In genomic region chr13:104988811-104989258, GRCm38 (mm10) we compare ENCODE assay signal across 19 mouse cellular contexts.
DNase-seq lines count a peak whose midpoint lies in the region; ATAC-seq and TF ChIP-seq lines count a peak whose summit lies in the region.
"Had no signal": no experiment of that assay in that cellular context is flagged by ENCODE, and none has a peak within 500 bp of the region (broad histone marks: within the 10 kb centered on the region; RNA-seq: fewer than 3 reads in every experiment).

No protein-coding gene starts in this region.

- no peak for TF ChIP-seq EP300 in CH12.LX (IDR thresholded peaks at IDR 0.05; ENCODE audit: low read length)
- no peak for TF ChIP-seq EP300 in heart, adult 2 months (IDR thresholded peaks at IDR 0.05; ENCODE audit: insufficient read depth, low read depth, low read length)

- DNase-seq in kidney, adult 11 months = no peak
- DNase-seq in CH12.LX (ENCODE audit: extremely low read depth) = no peak
- peak; percentile 54 for DNase-seq in NIH3T3 (ENCODE audit: low read depth)
- no peak for DNase-seq in heart, adult 2 months
- DNase-seq in ovary, postnatal 14 days (ENCODE audit: low spot score) = no peak
- DNase-seq: adrenal gland, postnatal 10 days; kidney, postnatal 10 days; layer of hippocampus, adult 9-11 months; right cerebral cortex, postnatal 14 days had no signal

- H3K4me1 ChIP-seq in kidney, embryonic 15.5 days = 0 out of 2 replicates have a peak, but pooled peaks cover 9% of the 10 kb centered on the region
- no peaks in the 10 kb centered on the region for H3K4me1 ChIP-seq in CH12.LX (ENCODE audit: control insufficient read depth in 1 of 2, insufficient read depth in 2 of 2)
- peaks cover 3% of the 10 kb centered on the region; the same call in 1 of the 2 replicates for H3K4me1 ChIP-seq in embryonic fibroblast, embryonic 13.5 days (ENCODE audit: control insufficient read depth, insufficient read depth, low read length)
- H3K4me1 ChIP-seq in heart, adult 2 months (ENCODE audit: control insufficient read depth, insufficient read depth, low read length) = no peaks in the 10 kb centered on the region
- H3K4me1 ChIP-seq: forebrain, embryonic 15.5 days; heart, embryonic 10.5 days; hindbrain, embryonic 12.5 days; liver, embryonic 15.5 days; midbrain, embryonic 13.5 days had no signal

- H3K79me2 ChIP-seq in CH12.LX (replicated peaks; ENCODE audit: control insufficient read depth, extremely low read depth, insufficient read depth, poor library complexity, severe bottlenecking) = no peaks in the 10 kb centered on the region
- no peaks in the 10 kb centered on the region for H3K79me2 ChIP-seq in heart, adult 2 months (replicated peaks; ENCODE audit: control insufficient read depth, insufficient read depth, low read length)

- dilution Hi-C loops in CH12.LX (cut with MboI; ENCODE audit: extremely low pct_ligation_motif_present, extremely low pct_unique_long_range_greater_than_20kb, low sequenced_read_pairs) = no loop called here

- H3K9me3 ChIP-seq in kidney, embryonic 15.5 days (replicated peaks) = no peaks in the 10 kb centered on the region
- no peaks in the 10 kb centered on the region for H3K9me3 ChIP-seq in CH12.LX (replicated peaks; ENCODE audit: low read length)
- H3K9me3 ChIP-seq: forebrain, embryonic 15.5 days; heart, embryonic 10.5 days; hindbrain, embryonic 12.5 days; liver, embryonic 15.5 days; midbrain, embryonic 13.5 days had no signal

- no peaks in the 10 kb centered on the region for H3K27me3 ChIP-seq in kidney, embryonic 15.5 days
- H3K27me3 ChIP-seq in CH12.LX (replicated peaks) = no peaks in the 10 kb centered on the region
- no peaks in the 10 kb centered on the region for H3K27me3 ChIP-seq in heart, adult 2 months (ENCODE audit: control insufficient read depth, insufficient read depth, low read length)
- H3K27me3 ChIP-seq: forebrain, embryonic 15.5 days; hindbrain, embryonic 12.5 days; liver, embryonic 15.5 days; midbrain, embryonic 13.5 days; Patski had no signal

- 0 out of 2 replicates have a peak, but pooled peaks have one; percentile 29 for ATAC-seq in kidney, embryonic 15.5 days (replicated peaks; ENCODE audit: low FRiP score)
- ATAC-seq: forebrain, embryonic 15.5 days; midbrain, embryonic 13.5 days; Patski had no signal

- no peak for TF ChIP-seq POLR2A in CH12.LX (IDR thresholded peaks at IDR 0.05; ENCODE audit: low read depth, low read length)
- no peak for TF ChIP-seq POLR2A in embryonic fibroblast, embryonic 13.5 days (IDR thresholded peaks at IDR 0.05; ENCODE audit: low read depth, low read length)
- no peak for TF ChIP-seq POLR2A in heart, adult 2 months (IDR thresholded peaks at IDR 0.05; ENCODE audit: insufficient read depth, low read depth, low read length)

- H3K27ac ChIP-seq in kidney, embryonic 15.5 days = peak overlapping the region; percentile 49; the same call in 1 of the 2 replicates
- no peak overlapping the region for H3K27ac ChIP-seq in CH12.LX (ENCODE audit: insufficient read depth, low read depth)
- peak overlapping the region; percentile 25; the same call in 1 of the 2 replicates for H3K27ac ChIP-seq in embryonic fibroblast, embryonic 13.5 days (ENCODE audit: insufficient read depth, low read length)
- H3K27ac ChIP-seq in heart, adult 2 months = no peak overlapping the region
- H3K27ac ChIP-seq: forebrain, embryonic 15.5 days; heart, embryonic 10.5 days; hindbrain, embryonic 12.5 days; liver, embryonic 15.5 days; macrophage; midbrain, embryonic 13.5 days had no signal

- 51% methylated on average over 7 of the region's 7 CpGs for WGBS in kidney, embryonic 15.5 days
- 52% methylated on average over 7 of the region's 7 CpGs for WGBS in heart, adult 2 months

- TF ChIP-seq CTCF in CH12.LX (conservative IDR thresholded peaks at IDR 0.05 in 1 of 2, IDR thresholded peaks at IDR 0.05 in 1 of 2; ENCODE audit: low read depth in 2 of 2, low read length in 2 of 2) = no peak
- TF ChIP-seq CTCF in embryonic fibroblast, embryonic 13.5 days (IDR thresholded peaks at IDR 0.05; ENCODE audit: borderline replicate concordance, insufficient read depth, low read length) = no peak
- TF ChIP-seq CTCF in heart, adult 2 months (IDR thresholded peaks at IDR 0.05) = no peak

- no peaks in the 10 kb centered on the region for H3K36me3 ChIP-seq in kidney, embryonic 15.5 days
- no peaks in the 10 kb centered on the region for H3K36me3 ChIP-seq in CH12.LX (replicated peaks in 1 of 2; ENCODE audit: control insufficient read depth in 1 of 2, insufficient read depth in 1 of 2, low read length in 1 of 2)
- no peaks in the 10 kb centered on the region for H3K36me3 ChIP-seq in heart, adult 2 months (ENCODE audit: control insufficient read depth, insufficient read depth, low read length)
- H3K36me3 ChIP-seq: forebrain, embryonic 15.5 days; heart, embryonic 10.5 days; hindbrain, embryonic 12.5 days; liver, embryonic 15.5 days; midbrain, embryonic 13.5 days had no signal

- in situ Hi-C loops in CH12.LX (cut with MboI; ENCODE audit: low pct_ligation_motif_present, low pct_unique_long_range_greater_than_20kb, low sequenced_read_pairs) = no loop called here

- no peak for TF ChIP-seq RAD21 in CH12.LX (IDR thresholded peaks at IDR 0.05; ENCODE audit: low read depth, low read length)

- no peak overlapping the region for H3K9ac ChIP-seq in kidney, embryonic 15.5 days
- H3K9ac ChIP-seq in CH12.LX (ENCODE audit: insufficient read depth, low read depth) = no peak overlapping the region
- H3K9ac ChIP-seq in heart, adult 2 months (ENCODE audit: low read depth, low read length) = no peak overlapping the region
- H3K9ac ChIP-seq: forebrain, embryonic 15.5 days; hindbrain, embryonic 12.5 days; liver, embryonic 15.5 days; midbrain, embryonic 13.5 days had no signal

- intact Hi-C loops in heart, adult 2 months (cut with DNase I) = no loop called here

- no peak overlapping the region for H3K4me3 ChIP-seq in kidney, embryonic 15.5 days (replicated peaks)
- no peak overlapping the region for H3K4me3 ChIP-seq in CH12.LX (replicated peaks in 1 of 3; ENCODE audit: low read depth in 2 of 3, low read length in 2 of 3, poor library complexity in 1 of 3)
- H3K4me3 ChIP-seq in embryonic fibroblast, embryonic 13.5 days (ENCODE audit: insufficient read depth, low read length) = no peak overlapping the region
- H3K4me3 ChIP-seq in heart, adult 2 months = no peak overlapping the region
- H3K4me3 ChIP-seq: forebrain, embryonic 15.5 days; heart, embryonic 10.5 days; hindbrain, embryonic 12.5 days; liver, embryonic 15.5 days; midbrain, embryonic 13.5 days; myocyte had no signal

- H3K4me2 ChIP-seq in kidney, embryonic 15.5 days = no peak overlapping the region
- H3K4me2 ChIP-seq in CH12.LX (ENCODE audit: insufficient read depth, low read depth, poor library complexity, severe bottlenecking) = no peak overlapping the region
- H3K4me2 ChIP-seq: forebrain, embryonic 15.5 days; hindbrain, embryonic 12.5 days; liver, embryonic 15.5 days; midbrain, embryonic 13.5 days had no signal

TF ChIP-seq in CH12.LX, 34 proteins besides CTCF, POLR2A, EP300 and RAD21:
- TF ChIP-seq SIN3A (IDR thresholded peaks at IDR 0.05; ENCODE audit: low read length) = no peak
- TF ChIP-seq NELFE (IDR thresholded peaks at IDR 0.05; ENCODE audit: low read depth, low read length) = no peak
- TF ChIP-seq MAX (IDR thresholded peaks at IDR 0.05; ENCODE audit: low read length) = no peak
- no peak for TF ChIP-seq MAFK (IDR thresholded peaks at IDR 0.05; ENCODE audit: insufficient replicate concordance, low read length)
- TF ChIP-seq CHD1 (IDR thresholded peaks at IDR 0.05; ENCODE audit: low read depth, low read length) = no peak
- TF ChIP-seq CHD2 (IDR thresholded peaks at IDR 0.05; ENCODE audit: low read length) = peak; percentile 69
- no peak for TF ChIP-seq TCF12 (IDR thresholded peaks at IDR 0.05; ENCODE audit: low read depth, low read length)
- TF ChIP-seq POLR2AphosphoS2 (IDR thresholded peaks at IDR 0.05; ENCODE audit: low read depth, low read length) = no peak
- no peak for TF ChIP-seq SMC3 (IDR thresholded peaks at IDR 0.05; ENCODE audit: low read depth, low read length)

Comparison
In these comparisons a context has a peak if more than half of its experiments do, and no peak if none do; other contexts are left out.
1. H3K27ac ChIP-seq: peak in kidney, embryonic 15.5 days (single experiment) and embryonic fibroblast, embryonic 13.5 days (single experiment); none in CH12.LX (single experiment) and heart, adult 2 months (single experiment).